Mouse (Mus musculus) cerebellum, postnatal 14 days (tissue): ENCODE data around the gene Mybph.

Experiments used
- DNase-seq, 2 experiments: peaks; one replicate each; pipeline ENCODE4 v3.0.0; 2021; ENCODE audit warnings: mixed read lengths in 2 of 2

Gene Mybph

DNA sequence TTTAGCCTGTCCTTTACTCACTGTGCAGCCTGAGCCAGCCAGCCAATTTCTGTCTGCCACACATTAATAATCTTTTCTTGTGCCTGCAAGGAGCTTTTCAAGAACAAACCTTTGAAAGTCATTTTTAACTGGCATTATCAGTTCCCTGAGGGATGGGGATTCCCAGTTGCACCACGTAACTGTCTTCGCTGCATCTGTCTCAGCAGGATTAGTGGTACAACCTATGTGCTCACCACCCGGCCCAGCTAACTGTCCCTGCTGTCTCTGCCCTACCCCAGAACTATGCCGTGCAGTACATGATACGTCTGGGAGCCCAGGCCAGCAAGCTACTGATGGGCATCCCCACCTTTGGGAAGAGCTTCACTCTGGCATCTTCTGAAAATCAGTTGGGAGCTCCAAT is 5.0 kb upstream of the Mybph start:
- no peak for DNase-seq

DNA sequence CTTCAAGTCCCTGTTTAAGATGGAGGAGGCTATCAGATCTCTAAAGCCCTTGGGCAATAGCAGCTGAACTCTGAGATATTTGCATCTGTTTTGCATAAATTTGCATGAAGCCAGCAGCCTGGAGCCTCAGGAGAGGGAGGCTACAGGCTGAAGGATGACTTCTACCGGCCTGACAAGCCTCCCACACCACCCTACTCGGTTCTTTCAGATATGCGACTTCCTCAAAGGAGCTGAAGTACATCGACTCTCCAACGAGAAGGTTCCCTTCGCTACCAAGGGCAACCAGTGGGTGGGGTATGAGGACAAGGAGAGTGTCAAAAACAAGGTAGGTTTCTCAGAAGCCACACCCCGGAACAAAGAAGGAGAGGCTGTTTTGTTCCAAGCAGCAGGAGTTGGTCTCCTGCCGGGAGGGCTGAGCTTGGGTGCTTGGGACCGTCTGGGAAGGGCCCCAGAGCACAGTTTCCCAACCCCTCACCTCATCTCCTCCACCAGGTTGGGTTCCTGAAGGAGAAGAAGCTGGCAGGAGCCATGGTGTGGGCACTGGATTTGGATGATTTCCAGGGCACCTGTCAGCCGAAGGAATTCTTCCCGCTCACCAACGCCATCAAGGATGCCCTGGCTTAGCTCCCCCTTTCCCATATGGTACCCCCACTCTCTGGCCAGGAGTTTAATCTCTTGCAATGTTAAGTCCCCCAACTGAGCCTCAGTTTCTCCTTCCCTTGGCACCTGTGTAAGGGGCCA is 4.1 kb upstream of the Mybph start:
- DNase-seq: peak; percentile 48 to 57

DNA sequence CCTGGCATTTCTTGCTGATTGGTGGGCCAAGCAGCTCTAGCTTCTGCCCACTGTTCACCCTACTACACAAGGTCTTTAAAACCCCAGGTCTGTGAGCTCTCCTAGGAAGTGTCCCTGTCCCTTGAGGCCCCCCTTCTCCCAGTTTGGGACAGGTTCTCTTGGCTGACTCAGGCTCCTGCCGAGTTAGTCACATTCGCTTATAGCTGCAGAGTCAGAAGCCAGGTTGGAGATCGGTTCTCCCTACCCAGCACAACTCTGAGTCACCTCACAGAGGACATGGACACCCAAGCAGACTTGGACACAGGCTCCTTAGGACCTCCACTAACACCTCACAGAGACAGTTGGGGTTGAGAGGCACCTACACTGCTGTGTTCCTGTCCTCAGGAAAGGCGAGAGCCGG is 2.1 kb upstream of the Mybph start:
- DNase-seq: no peak

DNA sequence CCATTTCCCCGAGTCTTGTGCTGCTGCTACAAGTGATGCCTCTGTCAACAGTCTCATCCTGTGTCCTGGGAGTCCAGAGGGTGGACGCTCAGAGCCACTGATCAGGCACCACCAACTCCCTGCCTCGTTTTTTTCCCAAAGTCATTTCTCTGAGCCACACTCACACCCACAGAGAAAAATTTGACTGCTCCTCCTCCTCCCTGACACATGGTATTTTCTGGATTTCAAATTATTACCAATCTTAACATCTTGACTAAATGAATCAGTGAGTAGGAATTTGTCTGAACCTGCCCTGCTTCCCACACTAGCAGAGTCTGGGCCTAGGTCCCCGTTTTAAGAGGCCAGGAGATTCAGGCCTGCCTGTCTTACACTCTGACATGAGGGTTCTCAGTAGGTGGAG is 1.2 kb upstream of the Mybph start:
- DNase-seq: no peak

DNA sequence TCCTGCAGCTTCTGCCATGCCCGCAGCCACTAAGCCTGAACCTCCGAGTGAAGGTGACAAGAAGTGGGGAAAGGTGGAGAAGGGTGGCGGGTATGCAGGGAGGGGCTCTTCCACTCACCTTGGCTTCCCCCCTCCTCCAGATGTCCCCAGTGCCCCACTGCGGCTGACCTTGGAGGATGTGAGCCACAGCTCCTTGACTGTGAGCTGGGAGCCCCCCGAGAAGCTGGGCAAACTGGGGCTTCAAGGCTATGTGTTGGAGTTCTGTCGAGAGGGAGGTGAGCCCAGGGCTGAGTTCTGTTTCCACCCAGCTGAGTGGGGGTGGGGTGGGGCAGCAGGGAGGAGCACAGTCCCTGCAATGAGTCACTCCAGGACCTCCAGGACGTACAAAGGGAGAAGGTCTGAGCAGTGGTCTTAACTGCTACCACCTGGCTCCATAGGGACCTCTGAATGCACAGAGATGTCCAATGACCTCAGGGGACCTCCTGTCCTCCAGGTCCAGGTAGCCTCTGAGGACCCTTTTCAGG is 488 bp downstream of the Mybph start:
- DNase-seq: no peak

DNA sequence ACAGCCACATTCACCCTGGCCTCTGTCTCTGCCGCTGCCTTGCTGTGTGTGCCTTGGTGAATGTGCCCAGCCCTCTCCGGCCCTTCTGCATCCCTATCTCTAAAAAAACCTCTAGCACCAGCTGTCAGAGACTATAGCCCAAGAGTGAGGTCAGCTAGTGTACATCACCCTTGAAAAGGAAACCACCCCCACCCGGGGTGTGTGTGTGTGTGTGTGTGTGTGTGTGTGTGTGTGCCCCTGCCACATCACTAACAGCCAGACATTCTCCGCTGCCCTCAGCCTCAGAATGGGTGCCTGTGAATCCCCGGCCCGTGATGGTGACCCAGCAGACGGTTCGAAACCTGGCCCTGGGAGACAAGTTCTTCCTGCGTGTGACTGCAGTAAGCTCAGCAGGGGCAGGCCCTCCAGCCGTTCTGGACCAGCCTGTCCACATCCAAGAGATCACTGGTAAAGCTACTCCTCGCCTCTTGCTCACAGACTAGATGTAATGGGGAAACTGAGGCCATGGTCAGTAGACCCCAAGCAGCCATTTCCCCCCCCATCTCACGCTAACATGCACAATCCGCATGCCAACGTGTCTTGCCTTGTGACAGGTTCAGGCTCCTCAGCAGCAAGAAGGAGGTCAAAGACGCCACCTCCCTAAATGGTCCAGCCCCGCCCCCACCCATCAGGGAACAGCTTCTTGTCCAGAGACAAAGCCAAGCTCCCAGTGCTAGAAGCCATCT is 1.2 kb downstream of the Mybph start:
- no peak for DNase-seq

DNA sequence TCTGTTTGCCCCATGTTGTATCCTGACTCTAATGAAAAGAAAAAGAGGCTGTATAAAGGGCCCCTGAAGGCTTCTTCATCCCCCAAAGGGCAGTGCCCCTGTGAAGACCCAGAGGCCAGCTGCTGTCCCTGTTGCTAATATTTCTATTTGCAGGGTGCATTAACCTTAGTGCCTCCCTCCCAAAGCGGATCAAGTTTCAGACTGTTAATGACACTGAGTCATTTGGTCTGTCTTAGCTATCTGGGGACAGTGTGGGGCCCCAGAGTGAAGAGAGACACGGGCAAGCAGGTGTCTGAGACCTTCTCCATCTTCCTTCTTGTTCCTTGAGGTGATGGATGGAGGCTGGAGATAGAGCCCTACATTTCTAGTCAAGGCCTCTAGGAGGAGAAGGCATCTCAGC is 1.9 kb downstream of the Mybph start:
- DNase-seq: no peak

DNA sequence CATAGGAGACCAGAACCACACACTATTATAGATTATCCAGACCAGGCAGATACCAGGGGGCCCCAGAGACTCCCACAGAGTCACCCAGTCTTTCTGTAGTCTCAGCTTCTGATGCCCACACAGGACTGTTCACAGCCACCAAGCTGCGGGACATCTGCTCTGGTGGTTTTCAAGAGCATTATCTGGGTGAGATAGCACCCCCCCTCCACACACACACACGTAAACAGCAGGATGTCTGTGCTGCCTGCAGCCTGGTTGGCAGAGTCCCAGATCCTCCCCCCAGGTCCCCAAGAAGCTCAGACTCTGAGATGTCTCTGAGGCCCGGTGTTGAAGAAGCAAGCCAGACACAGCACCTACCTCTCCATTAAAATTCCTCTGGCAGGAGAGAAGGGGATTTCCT is 2.3 kb downstream of the Mybph start:
- DNase-seq: peak; percentile 52 to 55

DNA sequence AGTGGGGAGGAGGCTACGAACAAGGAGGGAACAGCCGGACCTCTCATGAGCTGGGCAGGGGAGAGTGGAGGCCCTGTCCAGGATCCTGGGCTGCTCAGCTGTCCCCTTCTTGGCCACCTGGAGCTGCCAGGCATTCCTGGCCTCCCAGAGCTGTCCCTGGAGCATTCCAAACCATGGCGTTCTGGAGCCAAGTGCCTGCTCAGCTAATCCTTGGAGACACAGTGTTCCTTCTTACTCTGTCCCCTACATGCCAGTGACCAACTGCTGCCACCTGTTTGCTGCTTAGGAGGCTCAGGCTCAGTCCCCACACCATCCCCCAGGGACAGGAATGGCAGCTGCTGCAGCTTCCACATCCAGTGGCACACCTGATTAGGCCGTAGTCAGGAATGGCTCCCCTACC is 2.7 kb downstream of the Mybph start:
- peak; percentile 57 to 59 for DNase-seq

DNA sequence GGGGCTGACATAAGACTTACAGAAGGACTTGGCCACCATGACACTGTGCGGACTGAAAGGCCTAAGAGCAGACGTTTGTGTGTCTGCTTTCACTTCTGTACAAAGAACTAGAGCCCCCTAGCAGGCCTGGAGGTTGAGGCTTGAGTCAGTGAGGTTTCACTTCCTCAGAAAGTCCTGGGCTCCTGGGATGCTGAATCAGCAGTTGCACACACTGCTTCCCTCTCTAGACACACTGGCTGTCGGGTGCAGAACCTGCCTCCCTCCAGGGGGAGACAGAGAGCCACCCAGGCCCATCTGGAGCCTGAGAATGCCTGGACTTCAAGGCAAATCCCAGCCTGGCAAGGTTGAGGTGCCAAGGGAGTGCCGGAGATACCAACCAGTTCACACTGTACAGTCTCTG is 3.1 kb downstream of the Mybph start:
- DNase-seq: peak; percentile 74 to 76

DNA sequence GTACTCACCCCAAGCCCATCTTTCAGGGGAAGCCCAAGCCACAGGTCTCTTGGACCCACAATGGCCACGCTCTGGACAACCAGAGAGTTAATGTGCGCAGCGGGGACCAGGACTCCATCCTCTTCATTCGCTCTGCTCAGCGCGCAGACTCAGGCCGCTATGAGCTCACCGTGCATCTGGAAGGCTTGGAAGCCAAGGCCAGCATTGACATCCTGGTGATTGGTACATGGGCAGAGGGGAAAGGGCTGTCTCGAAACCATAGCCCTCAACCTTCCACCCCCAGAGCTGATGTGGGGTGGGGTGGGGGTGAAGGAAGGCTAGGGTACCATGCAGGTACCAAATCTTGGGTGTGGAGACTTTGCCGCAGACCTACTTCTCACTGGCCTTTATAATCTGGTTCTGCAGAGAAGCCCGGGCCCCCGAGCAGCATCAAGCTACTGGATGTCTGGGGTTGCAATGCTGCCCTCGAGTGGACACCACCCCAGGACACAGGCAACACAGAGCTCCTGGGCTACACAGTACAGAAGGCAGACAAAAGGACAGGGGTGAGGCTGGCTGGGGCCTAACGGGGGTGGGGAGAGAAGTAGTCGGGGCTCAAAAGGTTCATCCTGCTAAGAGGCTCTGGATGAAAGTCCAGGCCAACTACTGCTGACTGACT is 4.2 kb downstream of the Mybph start:
- DNase-seq: no peak

DNA sequence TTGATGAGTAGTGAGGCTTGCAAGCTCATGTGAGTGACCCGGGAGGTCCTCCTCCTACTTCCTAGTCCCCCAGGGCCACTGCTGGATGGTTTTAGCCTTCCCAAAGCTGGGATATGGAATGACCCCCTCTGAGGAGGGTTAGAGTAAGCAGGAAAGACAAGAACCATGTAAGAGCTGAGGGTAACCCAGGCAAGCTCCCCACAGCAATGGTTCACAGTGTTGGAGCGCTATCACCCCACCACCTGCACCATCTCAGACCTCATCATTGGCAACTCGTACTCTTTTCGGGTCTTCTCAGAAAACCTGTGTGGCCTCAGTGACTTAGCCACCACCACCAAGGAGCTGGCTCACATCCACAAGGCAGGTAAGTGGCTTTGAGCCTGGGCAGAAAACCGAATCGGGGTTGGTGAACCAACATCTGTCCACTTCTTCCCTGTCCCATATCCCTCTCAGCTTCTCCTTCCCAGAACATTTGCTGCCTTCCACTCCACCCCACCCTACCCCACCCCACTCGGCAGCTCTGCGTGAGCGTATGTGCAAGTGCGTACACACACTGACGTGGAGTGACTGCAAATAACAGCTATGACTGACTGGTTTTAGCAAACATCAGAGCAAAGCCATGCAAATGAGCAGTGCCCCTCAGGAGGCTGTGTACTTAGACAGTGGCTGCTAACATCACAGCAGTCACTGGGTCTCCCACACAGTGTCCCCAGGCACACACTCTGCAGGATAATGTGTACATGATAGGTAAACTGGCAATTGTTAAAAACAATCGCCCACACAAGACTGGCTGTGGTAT is 5.1 kb downstream of the Mybph start:
- no peak for DNase-seq

DNA sequence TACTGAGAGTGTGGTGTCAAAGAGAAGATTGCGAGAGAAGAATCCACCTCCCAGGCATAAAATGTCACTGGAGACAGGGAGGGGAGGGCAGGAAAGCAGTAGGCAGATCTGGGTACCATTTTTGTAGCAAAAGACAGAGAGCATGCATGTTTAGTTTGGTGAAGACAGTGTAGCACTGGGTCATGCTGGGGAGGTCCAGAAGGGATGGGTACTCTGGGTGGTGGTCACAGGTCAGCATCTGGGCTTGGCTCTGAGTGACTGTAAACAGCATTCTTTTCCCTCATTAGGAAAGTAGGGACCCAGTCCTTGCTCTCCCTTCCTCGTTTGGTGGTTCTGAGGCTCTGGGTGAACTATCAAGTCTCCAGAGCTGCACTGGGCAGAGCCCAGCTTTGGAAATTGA is 7.2 kb downstream of the Mybph start:
- DNase-seq: no peak

DNA sequence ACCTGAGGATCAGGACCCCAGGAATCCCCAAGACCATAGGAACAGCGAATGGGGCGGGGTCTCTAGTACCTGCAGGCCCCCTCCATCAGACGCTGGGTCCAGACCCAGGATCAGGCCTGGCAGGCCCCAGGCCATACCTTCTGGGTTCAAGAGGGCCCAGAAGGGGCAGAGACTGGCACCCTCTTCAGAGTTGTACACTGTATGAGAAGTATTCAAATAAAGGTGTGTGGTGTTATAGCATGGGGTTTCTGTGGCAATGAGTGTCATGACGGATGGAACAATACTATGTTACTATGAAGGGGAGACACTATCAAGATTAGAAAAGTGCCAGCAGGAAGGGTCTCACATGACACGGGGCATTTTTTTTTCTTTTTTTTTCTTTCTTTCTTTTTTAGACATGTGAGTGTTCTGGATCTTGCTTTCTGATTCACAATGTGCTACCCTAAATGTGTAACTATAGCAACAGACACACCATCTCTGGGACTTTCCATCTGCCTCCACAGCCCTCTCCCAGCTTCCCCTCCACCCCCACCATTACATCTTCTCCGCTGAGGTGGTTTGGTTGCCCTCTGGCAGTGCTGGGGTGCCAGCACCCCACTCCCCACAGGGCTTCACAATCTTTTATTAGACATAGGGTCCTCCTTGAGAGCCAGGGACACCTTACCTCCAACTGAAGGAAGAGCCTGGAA is 7.9 kb downstream of the Mybph start:
- no peak for DNase-seq

DNA sequence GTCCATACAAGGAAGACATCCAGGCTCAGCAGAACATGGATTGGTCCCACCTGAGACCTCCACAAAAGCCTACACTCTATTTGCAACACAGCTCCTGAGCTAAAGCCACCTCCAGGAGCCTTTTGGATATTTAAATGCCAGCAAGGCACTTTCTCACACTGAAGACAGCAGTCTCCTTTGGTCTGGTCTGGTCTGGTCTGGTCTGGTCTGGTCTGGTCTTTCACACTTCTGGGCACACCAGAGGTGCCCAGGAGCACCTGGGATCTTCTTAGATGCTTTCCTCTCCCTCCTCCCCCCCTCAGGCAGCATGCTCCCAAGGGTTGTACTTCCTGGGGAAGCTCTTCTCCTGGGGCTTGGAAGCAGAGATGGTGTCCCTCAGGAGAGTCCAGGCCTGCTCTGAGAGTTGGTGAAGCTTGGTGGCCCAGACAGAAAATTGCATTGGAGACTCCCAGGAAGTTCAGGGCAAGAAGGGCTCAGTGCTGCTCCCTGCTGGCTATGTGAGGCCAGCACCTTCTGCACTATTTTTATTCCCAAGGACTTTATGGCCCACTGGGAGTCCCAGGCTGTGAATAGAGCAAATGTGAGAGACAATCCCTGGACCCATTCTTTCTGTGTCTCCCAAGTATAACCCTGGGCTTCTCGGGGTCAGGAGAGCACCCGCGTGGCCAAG is 8.6 kb downstream of the Mybph start:
- DNase-seq: peak; percentile 66 to 79

DNA sequence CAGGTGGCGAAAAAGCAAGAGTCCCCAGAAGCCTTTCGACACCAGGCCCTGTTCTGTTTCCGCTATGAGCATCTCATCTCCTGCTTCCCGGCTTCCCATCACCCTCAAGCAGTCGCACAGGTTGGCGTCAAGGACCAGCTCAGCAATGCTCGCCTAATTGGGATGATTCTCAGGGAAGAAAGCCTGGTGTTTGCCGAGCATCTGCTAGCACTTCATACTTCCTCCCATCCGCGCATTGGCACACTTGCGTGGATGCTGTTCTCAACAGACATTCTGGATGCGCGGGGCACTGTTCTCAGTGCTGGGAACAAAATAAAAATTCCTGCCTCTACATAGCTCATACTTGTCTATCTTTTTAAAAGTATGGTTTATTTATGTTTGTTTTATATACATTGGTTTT is 11.0 kb downstream of the Mybph start:
- DNase-seq: no peak

DNA sequence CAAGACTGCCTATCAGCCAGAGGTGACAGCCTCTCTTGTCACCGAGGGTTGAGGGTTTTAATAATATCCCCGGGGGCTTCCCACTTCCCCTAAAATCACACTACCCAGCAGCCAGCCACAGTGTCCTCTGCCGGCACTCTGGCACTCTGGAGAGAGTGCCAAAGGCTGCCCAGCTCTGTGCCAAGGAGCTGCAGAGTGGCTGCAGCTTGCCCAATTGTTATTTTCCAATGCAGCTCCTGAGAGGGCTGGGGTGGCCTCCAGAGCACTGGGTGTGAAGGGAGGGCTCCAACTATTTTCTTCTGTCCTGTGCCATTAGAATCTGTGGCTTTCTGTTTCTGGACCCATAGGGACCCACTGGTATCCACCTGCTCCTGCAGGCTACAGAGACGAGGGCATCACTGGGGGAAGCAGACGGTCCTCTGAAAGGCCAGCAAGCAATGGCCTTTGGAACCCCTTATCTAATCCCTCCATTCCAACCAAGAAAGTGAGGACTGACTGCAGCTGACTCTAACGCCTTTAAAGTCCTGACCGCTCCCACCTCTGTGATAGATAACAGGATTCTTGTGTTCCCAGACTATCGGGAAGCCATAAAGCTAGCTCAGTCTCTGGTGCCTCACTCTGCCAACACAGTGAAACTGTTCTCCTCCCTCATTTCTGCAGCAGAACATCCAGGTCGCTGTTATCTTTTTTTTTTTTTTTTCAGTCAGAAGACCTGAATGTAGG is 12.2 kb downstream of the Mybph start:
- peak; percentile 76 to 80 for DNase-seq

DNA sequence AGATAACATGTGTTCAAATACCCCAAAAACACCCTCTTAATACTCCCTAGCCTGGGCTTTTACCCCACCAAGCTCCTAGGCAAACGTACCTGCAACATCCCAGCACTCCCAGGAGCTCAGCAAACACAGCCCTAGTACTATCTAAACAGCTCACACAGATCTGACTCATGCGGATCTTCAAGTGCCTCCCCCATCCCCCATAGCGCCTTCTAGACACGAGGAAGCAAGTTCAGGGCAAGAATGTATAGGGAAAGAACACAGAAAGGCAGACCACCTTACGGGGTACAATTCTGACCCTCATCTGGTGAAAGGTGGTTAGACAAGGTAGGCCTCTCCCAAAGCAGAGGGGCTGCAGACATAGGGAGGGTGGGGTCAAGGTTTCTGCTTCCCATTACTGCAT is 12.8 kb downstream of the Mybph start:
- no peak for DNase-seq

DNA sequence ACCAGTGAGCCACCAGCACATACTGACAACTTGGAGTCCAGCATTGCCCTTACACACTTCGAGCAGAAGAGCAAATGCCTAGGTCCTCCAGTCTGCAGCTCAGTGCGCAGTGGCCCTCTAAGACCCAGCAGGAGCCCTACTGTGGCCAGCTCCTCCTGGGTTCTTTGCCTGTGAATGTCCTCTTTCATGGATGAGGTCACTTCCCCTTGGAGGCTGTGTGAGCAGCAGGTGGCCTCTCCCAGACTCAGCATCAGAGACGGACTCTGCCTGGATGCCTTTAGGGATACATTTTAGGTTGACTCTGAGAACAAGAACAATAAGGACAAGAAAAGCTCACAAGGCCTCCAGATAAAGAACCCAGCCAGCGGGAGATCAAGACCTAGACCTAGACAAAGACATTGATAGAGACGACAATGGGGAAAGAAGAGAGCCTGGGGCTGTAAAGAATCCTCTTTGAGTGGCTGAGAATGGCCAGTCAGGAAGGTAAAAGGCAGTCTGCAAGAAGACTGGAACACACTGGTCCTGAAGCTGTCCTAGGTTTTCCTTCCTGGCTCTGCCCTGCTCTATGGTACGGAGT is 17.0 kb downstream of the Mybph start:
- no peak for DNase-seq

DNA sequence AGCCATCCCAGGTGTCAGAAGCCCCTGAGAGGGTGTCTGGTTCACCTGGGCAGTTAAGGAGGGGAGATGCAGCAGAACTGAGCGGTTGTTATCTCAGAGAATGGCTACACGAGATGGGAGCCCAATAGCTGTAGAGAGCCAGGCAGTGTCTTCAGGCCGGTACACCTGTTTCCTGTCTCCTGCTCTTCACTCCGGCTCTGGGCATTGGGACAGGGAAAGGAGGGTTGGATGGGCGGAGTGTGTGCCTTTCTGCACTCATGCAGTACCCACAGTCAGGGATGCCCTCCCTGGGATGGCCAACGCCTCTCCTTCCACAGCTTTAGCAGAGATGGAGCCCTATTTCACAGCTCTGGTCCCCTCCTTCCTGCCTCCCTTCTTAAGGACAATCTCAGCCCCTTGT is 17.8 kb downstream of the Mybph start:
- DNase-seq: no peak

DNA sequence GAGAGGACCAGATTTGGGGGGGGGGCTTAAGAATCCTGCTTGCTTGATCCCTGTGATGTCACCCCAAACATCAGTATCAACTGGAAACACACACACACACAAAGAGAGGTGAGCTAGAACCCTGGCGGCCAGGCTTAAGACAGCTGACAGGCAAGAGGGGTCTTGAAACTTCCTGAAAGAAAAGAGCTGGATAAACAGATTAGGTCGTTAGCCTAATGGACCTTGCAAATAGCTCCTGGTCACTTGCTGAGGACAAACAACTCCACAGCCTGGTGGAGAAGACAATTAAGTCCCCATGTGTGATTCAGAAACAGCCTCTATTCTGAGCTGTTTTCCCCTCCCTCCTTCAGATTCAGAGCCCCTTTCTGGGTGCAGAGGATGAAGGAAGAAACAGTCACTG is 18.4 kb downstream of the Mybph start:
- no peak for DNase-seq
